ENCODE assay signal across 8 mouse cellular contexts in the genomic region with DNA sequence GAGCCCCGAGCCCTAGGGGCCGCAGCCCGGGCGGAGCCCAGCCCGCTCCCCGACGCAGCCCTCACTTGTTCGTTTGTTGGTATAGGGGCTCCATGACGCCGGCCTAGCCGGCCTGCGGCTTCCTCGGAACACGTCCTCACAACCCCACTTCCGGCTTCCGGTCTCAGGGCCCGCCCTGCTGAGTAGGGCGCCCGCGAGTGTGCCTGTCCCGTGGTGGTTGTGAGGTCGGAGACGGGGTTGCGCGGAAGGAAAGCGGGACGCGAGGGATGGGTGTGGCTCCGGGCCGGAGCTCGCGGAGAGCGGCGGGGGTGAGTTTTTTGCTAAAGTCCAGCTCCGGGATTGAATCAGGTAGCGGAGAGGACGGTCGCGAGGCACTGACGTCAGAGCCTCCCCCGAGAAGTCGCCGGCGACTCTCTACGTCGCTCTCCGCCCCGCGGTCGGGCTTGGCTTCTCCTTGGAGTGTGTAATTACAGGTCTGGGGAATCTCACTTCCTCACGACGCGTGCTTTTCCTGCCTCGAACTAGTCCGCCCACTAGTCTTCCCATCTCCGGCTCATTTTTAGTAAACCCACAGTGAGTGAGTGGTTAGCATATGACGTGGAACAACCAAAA. TPM values are rescaled to one million over a fixed set of nuclear protein-coding genes. Genes with fewer than 3 reads are reported as not detected.
A peak's percentile ranks its signal among the peaks of the same experiment; 100 is the strongest.
DNase-seq lines count a peak whose midpoint lies in the region; ATAC-seq lines count a peak whose summit lies in the region.

A gene (minus strand): TSS at position 334 of the 612 bp plus-strand sequence.

- ATAC-seq in hindbrain, embryonic 15.5 days (ENCODE audit: low FRiP score, low read depth), result peak; percentile 98

- peaks cover 26% of the 10 kb centered on the region for H3K4me1 ChIP-seq in hindbrain, embryonic 15.5 days (replicated peaks)

- no peaks in the 10 kb centered on the region for H3K27me3 ChIP-seq in hindbrain, embryonic 15.5 days

- under 1% methylated on average over 57 of the region's 57 CpGs for WGBS in hindbrain, embryonic 15.5 days

- H3K27ac ChIP-seq in hindbrain, embryonic 15.5 days (replicated peaks), result peak within 1 kb of the TSS; percentile 100

- peak within 1 kb of the TSS; percentile 77 for H3K9ac ChIP-seq in hindbrain, embryonic 15.5 days

- peak; percentile 92 for DNase-seq in R1 (ENCODE audit: low read depth, low spot score)
- DNase-seq in cerebellum, postnatal 25 days, result peak; percentile 92 to 93
- DNase-seq in frontal cortex, postnatal 36 days (ENCODE audit: low spot score in 2 of 2), result peak; percentile 92 to 93
- DNase-seq in left cerebral cortex, adult 11 months (ENCODE audit: low spot score), result peak; percentile 79
- peak; percentile 93 to 94 for DNase-seq in lung, postnatal 4 days
- DNase-seq in retina, postnatal 7 days (ENCODE audit: low read depth, low spot score), result peak; percentile 86
- DNase-seq in urinary bladder, adult 2 months (ENCODE audit: low spot score), result peak; percentile 88

- peak within 1 kb of the TSS; percentile 56 for H3K4me2 ChIP-seq in hindbrain, embryonic 15.5 days

- no peaks in the 10 kb centered on the region for H3K9me3 ChIP-seq in hindbrain, embryonic 15.5 days

- H3K4me3 ChIP-seq in hindbrain, embryonic 15.5 days, result peak within 1 kb of the TSS; percentile 64

- no peaks in the 10 kb centered on the region for H3K36me3 ChIP-seq in hindbrain, embryonic 15.5 days

RNA-seq across cellular contexts. Expression of the gene that starts here (rescaled TPM):
- polyA plus RNA-seq in hindbrain, embryonic 15.5 days (2015; fragmentation: Nextera tagmentation; extraction: Ambion mirVana), result 87.3 and 87.8 TPM in 2 replicates
- 62.0 and 76.2 TPM in 2 replicates for polyA plus RNA-seq in urinary bladder, adult 2 months (2012; rRNA removed)

Comparison
In these comparisons a context has a peak if more than half of its experiments do, and no peak if none do; other contexts are left out.
1. Peak in every context shown above with its lines: DNase-seq, ATAC-seq, H3K4me3 ChIP-seq and H3K27ac ChIP-seq.